Mouse (Mus musculus) hindbrain, embryonic 13.5 days (tissue): ENCODE results near the gene Tmem205. TPM values are rescaled to one million over a fixed set of nuclear protein-coding genes. Genes with fewer than 3 reads are reported as not detected.

ENCODE experiments used
- ATAC-seq: fragments of 200-750 bp; cut with Nextera tagmentation; 2 replicates; pipeline ENCODE4 v1.8.0; 2017; ENCODE audit warnings: moderate TSS enrichment; ENCODE audit not compliant: low FRiP score
- H3K27ac ChIP-seq: fragments of 300-500 bp; sonication (generic); 2 replicates; pipeline ENCODE4 v1.5.1; 2015; ENCODE audit warnings: inconsistent platforms, mild to moderate bottlenecking, moderate library complexity
- H3K27me3 ChIP-seq: fragments of 300-500 bp; sonication (generic); 2 replicates; pipeline ENCODE4 v1.6.1; 2015; ENCODE audit warnings: mild to moderate bottlenecking, inconsistent platforms
- H3K36me3 ChIP-seq: fragments of 300-500 bp; sonication (generic); 2 replicates; pipeline ENCODE4 v1.6.1; 2015; ENCODE audit warnings: mild to moderate bottlenecking, inconsistent platforms
- H3K4me1 ChIP-seq: fragments of 300-500 bp; sonication (generic); replicated peaks from 2 replicates; pipeline ENCODE4 v1.6.1; 2015; ENCODE audit warnings: inconsistent platforms
- H3K4me2 ChIP-seq: fragments of 300-500 bp; sonication (generic); 2 replicates; pipeline ENCODE4 v1.6.1; 2015; ENCODE audit warnings: inconsistent platforms, mild to moderate bottlenecking, moderate library complexity
- H3K4me3 ChIP-seq: fragments of 300-500 bp; sonication (generic); 2 replicates; pipeline ENCODE4 v1.5.1; 2015; ENCODE audit warnings: mild to moderate bottlenecking, inconsistent platforms
- H3K9ac ChIP-seq: fragments of 300-500 bp; sonication (generic); 2 replicates; pipeline ENCODE4 v1.6.1; 2015; ENCODE audit warnings: mild to moderate bottlenecking, inconsistent platforms
- H3K9me3 ChIP-seq: fragments of 300-500 bp; sonication (generic); 2 replicates; pipeline ENCODE4 v1.6.1; 2016; ENCODE audit warnings: inconsistent platforms
- WGBS: fragments of 180-500 bp; shearing (Covaris S2); methylation state at CpG from one replicate; pipeline ENCODE4 v1.1.7; 2015; 5-methylcytosine and 5-hydroxymethylcytosine counted together
- polyA plus RNA-seq: library from polyadenylated mRNA; unstranded; fragments of >200 nt; fragmentation: Nextera tagmentation; extraction: Ambion mirVana; gene quantifications from 2 replicates; pipeline ENCODE4 v1.2.1, GENCODE M21; 2015

Tmem205 gene
- polyA plus RNA-seq, 1 experiment from 2014 or later, result 47.1 TPM

DNA sequence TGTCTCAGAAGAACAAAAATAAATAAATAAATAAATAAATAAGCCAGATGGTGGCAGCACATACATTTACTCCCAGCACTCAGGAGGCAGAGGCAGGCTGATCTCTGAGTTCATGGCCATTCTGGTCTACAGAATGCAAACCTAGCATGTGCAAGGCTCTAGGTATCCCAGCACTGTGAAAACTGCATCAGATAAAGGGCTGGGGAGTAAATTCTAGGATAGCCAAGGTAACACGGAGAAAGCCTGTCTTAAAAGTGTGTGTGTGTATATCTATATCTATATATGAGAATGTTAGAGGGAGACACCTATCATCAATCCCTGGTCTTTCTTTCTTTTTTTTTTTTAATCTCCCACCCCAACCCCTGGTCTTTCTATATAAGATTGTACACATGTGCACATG is 1.9 kb downstream of the Tmem205 start:
- no peak overlapping the region for H3K4me3 ChIP-seq
- no peaks in the 10 kb centered on the region for H3K9me3 ChIP-seq
- H3K36me3 ChIP-seq, result peaks cover 5% of the 10 kb centered on the region
- H3K27me3 ChIP-seq, result no peaks in the 10 kb centered on the region
- H3K27ac ChIP-seq, result no peak overlapping the region
- no peak overlapping the region for H3K4me2 ChIP-seq
- peaks cover 16% of the 10 kb centered on the region for H3K4me1 ChIP-seq
- ATAC-seq, result no peak
- 95% methylated on average over 1 of the region's 1 CpGs for WGBS
- H3K9ac ChIP-seq, result no peak overlapping the region

DNA sequence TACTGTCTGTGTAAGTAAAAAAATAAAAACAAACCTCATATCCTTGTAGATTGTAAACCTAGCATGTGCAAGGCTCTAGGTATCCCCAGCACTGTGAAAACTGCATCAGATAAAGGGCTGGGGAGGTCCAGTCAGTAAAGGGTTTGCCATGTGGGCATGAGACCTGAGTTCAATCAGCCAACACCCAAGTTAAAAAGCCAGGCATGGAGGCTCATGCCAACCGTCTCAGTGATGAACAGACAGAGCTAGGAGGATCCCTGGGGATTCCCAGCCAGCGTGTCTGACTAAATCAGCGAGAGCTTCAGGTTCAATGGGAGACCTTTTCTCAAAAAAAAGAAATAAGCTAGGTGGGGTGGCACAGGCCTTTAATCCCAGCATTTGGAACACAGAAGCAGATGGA is 2.3 kb downstream of the Tmem205 start:
- Histone ChIP-seq H3K27ac (no peak overlapping the region), H3K27me3 (no peaks in the 10 kb centered on the region), H3K4me1 (peaks cover 16% of the 10 kb centered on the region), H3K4me2 (no peak overlapping the region), H3K9me3 (no peaks in the 10 kb centered on the region), H3K36me3 (peaks cover 5% of the 10 kb centered on the region), H3K4me3 (no peak overlapping the region), H3K9ac (no peak overlapping the region)
- 85% methylated on average over 3 of the region's 3 CpGs for WGBS
- no peak for ATAC-seq

DNA sequence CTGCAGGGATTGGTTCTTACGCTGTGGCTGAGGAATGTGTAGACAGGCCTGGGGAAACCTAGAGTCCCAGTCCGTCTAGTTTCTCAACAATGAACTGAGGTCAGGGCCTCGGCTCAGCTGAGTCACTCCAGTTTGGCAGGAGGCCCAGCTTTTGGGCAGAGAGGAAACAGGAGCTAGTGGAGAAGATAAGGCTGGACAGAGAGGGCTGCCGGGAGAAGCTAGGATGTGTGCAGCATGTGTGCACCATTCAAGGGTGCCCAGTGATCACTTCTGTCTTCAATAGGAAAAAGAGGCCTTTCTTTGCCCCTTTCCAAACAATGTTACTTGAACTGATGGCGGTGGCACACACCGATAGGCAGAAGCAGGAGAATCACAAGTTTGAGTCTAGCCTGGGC is 3.3 kb downstream of the Tmem205 start:
- Histone ChIP-seq H3K27ac (no peak overlapping the region), H3K9me3 (no peaks in the 10 kb centered on the region), H3K27me3 (no peaks in the 10 kb centered on the region), H3K36me3 (peaks cover 5% of the 10 kb centered on the region), H3K4me1 (peaks cover 16% of the 10 kb centered on the region), H3K4me2 (no peak overlapping the region), H3K9ac (no peak overlapping the region), H3K4me3 (no peak overlapping the region)
- no peak for ATAC-seq
- 69% methylated on average over 6 of the region's 6 CpGs for WGBS

DNA sequence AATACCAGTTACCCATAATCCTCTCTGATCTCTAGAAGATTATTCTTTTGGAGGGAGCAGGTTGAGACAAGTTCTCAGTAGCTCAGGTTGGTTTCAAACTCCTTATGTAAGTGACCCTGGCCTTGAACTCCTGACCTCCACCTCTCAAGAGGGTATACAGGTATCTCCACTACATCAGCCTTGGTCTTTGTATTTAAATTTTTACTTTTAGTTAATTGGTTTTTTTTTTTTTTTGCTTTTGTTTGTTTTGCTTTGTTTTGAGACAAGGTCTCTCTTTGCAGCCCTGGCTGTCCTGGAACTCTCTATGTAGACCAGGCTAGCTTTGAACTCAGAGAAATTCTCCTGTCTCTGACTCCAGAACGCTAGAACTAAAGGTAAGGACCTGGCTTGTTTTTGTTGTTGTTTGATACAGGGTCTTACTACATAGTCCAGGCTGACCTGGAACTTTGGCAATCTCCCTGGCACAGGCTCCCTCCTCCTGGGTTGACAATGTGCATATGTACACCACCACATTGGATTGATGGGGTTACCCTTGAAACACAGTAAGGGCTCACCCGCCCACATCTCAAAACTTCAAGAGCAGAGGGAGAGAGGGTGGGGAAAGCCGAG is 3.8 kb downstream of the Tmem205 start:
- Histone ChIP-seq H3K36me3 (peaks cover 5% of the 10 kb centered on the region), H3K27me3 (no peaks in the 10 kb centered on the region), H3K27ac (no peak overlapping the region), H3K4me3 (no peak overlapping the region), H3K4me2 (no peak overlapping the region), H3K4me1 (peaks cover 16% of the 10 kb centered on the region), H3K9ac (no peak overlapping the region), H3K9me3 (no peaks in the 10 kb centered on the region)
- no peak for ATAC-seq
- WGBS, result 87% methylated on average over 3 of the region's 3 CpGs

DNA sequence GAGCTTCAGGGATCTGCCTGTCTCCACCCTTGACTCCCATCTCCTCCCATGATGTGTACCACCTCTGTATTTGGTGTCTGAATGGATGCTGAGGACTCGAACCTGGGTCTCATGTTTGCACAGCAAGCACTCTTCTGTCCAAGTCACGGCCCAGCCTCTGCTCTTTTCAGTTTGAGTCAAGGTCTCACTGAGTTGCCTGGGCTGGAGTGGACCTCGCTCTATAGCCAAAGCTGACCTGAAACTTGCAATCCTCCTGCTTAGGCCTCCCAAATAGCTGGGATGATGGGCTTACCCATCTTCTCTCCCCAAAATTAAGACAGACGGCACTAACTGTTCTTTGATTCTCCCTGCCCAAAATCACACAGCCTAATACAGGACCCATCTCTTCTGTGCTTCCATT is 4.3 kb downstream of the Tmem205 start:
- 88% methylated on average over 4 of the region's 4 CpGs for WGBS

DNA sequence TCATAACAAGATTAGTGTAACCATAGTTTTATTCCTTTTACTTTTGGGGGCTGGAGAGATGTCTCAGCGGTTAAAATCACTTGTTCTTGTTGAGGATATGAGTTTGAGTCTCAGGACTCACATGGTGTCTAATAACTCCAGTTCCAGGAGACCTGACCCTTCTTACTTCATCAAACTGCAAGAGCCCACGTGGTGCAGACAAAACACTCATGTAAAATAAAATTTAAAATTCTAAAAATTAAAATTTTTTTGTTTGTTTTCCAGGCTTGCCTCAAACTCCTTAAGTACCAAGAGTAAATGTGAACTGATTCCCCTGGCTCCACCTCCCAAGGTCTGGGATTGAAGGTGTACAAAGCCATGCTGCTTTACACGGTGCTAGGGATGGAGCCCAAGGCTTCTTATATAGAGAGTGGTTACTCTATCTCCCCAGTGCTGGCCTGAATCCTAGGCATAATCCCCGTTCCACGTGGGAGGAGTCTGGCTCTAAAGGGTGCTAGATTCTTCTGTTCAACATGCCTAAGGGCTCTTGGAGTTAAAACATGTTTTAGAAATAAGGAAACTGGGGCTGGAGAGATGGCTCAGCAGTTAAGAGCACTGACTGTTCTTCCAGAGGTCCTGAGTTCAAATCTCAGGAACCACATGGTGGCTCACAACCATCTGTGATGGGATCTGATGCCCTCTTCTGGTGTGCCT is 8.5 kb downstream of the Tmem205 start:
- H3K36me3 ChIP-seq, result peaks cover 21% of the 10 kb centered on the region
- peaks cover 26% of the 10 kb centered on the region for H3K27me3 ChIP-seq
- H3K4me1 ChIP-seq, result peaks cover 14% of the 10 kb centered on the region; the same call in 1 of the 2 replicates
- peak overlapping the region; percentile 69; the same call in 1 of the 2 replicates for H3K4me3 ChIP-seq
- peak overlapping the region; percentile 4; the same call in 1 of the 2 replicates for H3K27ac ChIP-seq
- ATAC-seq, result no peak
- WGBS, result 30% methylated on average over 5 of the region's 5 CpGs
- no peaks in the 10 kb centered on the region for H3K9me3 ChIP-seq
- H3K4me2 ChIP-seq, result peak overlapping the region; percentile 83
- H3K9ac ChIP-seq, result no peak overlapping the region

More for the DNA sequence above, 4.3 kb downstream of the Tmem205 start:
- H3K9me3 ChIP-seq, result no peaks in the 10 kb centered on the region
- H3K27me3 ChIP-seq, result no peaks in the 10 kb centered on the region
- no peak overlapping the region for H3K4me2 ChIP-seq
- ATAC-seq, result no peak
- peaks cover 5% of the 10 kb centered on the region for H3K36me3 ChIP-seq
- peaks cover 19% of the 10 kb centered on the region for H3K4me1 ChIP-seq
- no peak overlapping the region for H3K4me3 ChIP-seq
- H3K9ac ChIP-seq, result no peak overlapping the region
- H3K27ac ChIP-seq, result no peak overlapping the region

DNA sequence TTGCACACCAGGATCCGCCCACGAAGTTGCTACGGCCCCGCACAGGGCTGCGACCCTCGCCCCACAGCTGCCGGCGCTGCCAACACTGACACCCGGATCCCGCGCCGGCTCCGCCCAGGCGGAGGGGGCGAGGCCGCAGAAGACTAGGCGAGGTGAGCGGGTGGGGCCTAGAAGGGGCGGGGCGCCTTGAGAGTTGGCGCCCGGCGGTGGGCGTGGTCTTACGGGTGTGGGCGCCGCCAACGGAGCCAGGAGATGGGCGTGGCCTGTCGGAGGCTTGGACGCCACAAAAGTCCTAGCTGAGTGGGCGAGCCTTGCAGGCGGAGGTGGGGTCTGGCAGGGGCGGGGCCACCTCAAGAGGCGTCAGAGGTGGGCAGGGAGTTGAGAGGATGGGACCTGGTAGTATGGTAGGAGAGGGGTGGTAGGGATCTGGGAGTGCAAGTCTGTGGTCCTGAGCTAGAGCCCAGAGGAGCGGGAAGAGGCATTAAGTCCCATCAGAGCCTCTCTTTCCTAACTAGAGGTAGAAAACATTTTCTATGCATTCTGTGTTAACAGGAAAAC is 9.2 kb downstream of the Tmem205 start, which contains the start of gene Rab3d:
TSS of gene Rab3d (minus strand) at position 158 of the 558 bp plus-strand sequence.
- H3K27ac ChIP-seq, result peak within 1 kb of the TSS; percentile 66
- WGBS, result under 1% methylated on average over 36 of the region's 36 CpGs
- peak within 1 kb of the TSS; percentile 83 for H3K4me2 ChIP-seq

DNA sequence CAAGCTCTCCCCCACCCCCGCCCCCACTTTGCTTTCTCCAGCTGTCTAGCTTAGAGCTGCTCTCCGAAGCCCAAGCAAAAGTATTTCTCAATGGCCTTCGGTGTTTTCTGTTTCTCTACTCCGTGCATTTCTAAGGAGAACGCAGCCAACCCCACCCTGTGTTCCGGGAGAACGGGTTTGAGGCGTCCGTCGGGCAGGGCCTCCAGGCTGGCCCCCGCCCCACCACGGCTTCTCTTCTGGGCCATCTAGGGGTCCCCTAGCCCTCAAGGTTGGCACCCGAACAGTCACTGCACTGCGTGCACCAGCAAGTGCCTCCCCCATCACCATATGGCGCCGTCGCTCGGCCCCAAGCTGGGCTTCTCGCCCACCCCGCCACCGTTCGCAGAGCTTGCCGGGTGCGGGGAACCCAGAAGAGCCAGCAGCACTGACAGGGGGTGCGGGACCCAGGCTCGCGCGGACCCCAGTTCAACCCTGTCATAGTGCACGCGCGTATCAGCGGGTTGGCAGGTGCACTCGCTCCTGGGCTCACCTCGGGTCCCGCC is 9.8 kb downstream of the Tmem205 start:
- Histone ChIP-seq H3K27ac (peak overlapping the region; percentile 66), H3K4me3 (peak overlapping the region; percentile 69), H3K4me1 (peaks cover 14% of the 10 kb centered on the region; the same call in 1 of the 2 replicates), H3K9me3 (no peaks in the 10 kb centered on the region), H3K4me2 (peak overlapping the region; percentile 83), H3K9ac (peak overlapping the region; percentile 80), H3K36me3 (peaks cover 25% of the 10 kb centered on the region), H3K27me3 (peaks cover 26% of the 10 kb centered on the region)
- ATAC-seq, result no peak; the same call in 1 of the 2 replicates
- 2% methylated on average over 35 of the region's 35 CpGs for WGBS

More for the DNA sequence above, 9.2 kb downstream of the Tmem205 start, which contains the start of gene Rab3d:
- no peaks in the 10 kb centered on the region for H3K9me3 ChIP-seq
- peaks cover 14% of the 10 kb centered on the region; the same call in 1 of the 2 replicates for H3K4me1 ChIP-seq
- peak within 1 kb of the TSS; percentile 69 for H3K4me3 ChIP-seq
- peak within 1 kb of the TSS; percentile 80 for H3K9ac ChIP-seq
- peaks cover 25% of the 10 kb centered on the region for H3K36me3 ChIP-seq
- H3K27me3 ChIP-seq, result peaks cover 26% of the 10 kb centered on the region
- peak; percentile 93 for ATAC-seq

DNA sequence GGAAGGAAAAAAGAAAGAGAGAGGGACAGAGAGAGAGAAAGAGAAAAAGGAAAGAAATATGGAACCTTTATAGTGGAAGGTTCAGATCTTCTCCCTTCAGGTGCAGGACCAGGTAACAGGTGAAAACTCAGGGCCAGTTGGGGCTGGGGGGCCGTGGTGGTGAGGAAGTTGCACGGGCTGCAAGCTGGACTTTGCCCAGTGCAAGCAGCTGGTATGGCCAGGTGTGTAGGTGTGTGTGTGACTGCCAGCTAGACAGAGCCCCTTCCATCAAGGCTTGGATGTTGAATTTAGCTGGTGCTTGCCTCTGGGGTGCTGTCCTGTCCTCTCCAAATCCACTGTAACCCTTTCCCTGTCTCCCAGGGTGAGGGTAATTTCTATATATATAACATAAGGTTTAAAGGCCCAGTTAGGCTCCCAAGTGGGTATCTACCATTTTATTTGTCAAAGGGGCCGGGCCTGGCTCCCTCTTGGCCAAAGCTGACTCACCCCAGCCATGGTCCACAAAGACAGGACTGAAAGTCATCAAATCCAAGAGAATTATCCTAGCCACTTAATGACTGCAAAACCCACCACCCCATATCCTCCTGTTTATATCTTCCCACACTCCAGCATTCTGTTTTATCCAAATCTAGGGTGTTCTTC is 10.4 kb downstream of the Tmem205 start:
- peaks cover 14% of the 10 kb centered on the region; the same call in 1 of the 2 replicates for H3K4me1 ChIP-seq
- H3K4me2 ChIP-seq, result peak overlapping the region; percentile 83
- H3K9ac ChIP-seq, result peak overlapping the region; percentile 80
- ATAC-seq, result no peak
- H3K27ac ChIP-seq, result peak overlapping the region; percentile 66
- no peaks in the 10 kb centered on the region for H3K9me3 ChIP-seq
- peak overlapping the region; percentile 69 for H3K4me3 ChIP-seq
- 65% methylated on average over 3 of the region's 3 CpGs for whole genome bisulfite sequencing
- peaks cover 25% of the 10 kb centered on the region for H3K36me3 ChIP-seq
- peaks cover 26% of the 10 kb centered on the region for H3K27me3 ChIP-seq

DNA sequence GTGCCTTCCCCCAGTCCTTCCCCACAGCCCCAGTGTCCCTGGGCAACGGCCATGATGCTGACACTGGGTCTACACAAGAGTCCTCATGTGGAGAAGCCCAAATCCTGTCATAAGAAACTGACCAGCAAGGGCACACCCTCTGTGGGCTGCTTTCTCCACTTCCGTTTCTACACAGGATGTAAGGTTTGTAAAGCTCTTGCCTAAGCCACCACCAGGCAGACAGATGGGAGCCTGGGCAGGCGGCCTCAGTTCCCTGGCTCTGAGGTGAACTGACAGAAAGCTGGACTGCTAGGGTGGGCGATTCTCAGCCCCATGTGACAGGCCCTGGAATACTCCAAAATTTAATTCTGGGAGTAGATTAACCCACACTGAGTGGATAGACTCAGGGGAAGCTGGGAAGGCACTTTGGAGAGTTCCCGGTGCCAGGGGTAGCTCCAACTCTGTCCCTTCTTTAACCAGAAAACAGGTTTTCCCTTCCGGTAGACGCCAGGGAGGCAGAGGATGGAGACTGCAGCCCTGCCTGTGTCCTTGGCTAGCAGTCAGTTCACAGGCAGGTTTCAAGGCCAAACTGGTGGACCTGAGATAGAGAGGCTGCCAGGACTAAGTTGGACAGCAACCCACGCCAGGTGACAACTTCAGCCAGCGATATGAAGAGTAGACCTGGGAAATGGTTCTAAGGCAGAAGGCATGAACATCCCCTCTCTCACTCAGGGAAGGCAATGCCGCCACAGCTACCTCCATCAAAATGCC is 17.7 kb downstream of the Tmem205 start:
- ATAC-seq, result no peak
- Histone ChIP-seq H3K9me3 (no peaks in the 10 kb centered on the region), H3K27ac (no peak overlapping the region), H3K27me3 (peaks cover 21% of the 10 kb centered on the region; the same call in 1 of the 2 replicates), H3K4me3 (no peak overlapping the region), H3K4me1 (no peaks in the 10 kb centered on the region), H3K9ac (no peak overlapping the region), H3K4me2 (no peak overlapping the region), H3K36me3 (peaks cover 27% of the 10 kb centered on the region)
- WGBS, result 82% methylated on average over 10 of the region's 10 CpGs

DNA sequence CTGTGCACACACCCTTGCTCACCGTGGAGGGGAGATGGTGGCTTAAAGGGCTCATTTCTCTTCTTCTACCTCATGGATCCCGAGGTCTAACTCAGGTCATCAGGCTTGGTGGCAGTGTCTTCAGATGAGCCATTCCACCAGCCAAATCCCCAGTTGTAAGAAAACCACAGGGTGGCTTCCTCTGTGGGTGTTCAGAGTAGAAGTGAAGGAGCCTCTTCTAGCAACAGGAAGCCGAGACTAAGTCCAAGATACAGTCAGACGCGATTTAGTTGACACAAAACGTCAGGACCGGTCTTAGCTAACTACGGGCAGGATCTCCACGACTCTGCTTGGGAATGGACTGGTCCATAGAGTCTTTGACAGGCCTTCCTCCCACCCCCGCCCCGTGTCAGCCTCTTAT is 19.1 kb downstream of the Tmem205 start:
- Histone ChIP-seq H3K9ac (no peak overlapping the region), H3K4me1 (no peaks in the 10 kb centered on the region), H3K36me3 (peaks cover 17% of the 10 kb centered on the region), H3K27me3 (peaks cover 22% of the 10 kb centered on the region; the same call in 1 of the 2 replicates), H3K4me2 (no peak overlapping the region), H3K27ac (no peak overlapping the region), H3K9me3 (no peaks in the 10 kb centered on the region), H3K4me3 (no peak overlapping the region)
- 78% methylated on average over 11 of the region's 11 CpGs for WGBS
- ATAC-seq, result no peak
